Mouse (Mus musculus) forebrain, embryonic 13.5 days (tissue): ENCODE results near the gene Me3. TPM values are rescaled to one million over a fixed set of nuclear protein-coding genes. Genes with fewer than 3 reads are reported as not detected.

Experiments used
- ATAC-seq: fragments of 200-750 bp; cut with Nextera tagmentation; 2 replicates; pipeline ENCODE4 v1.8.0; 2017
- H3K27ac ChIP-seq: fragments of 300-500 bp; sonication (generic); 2 replicates; pipeline ENCODE4 v1.5.1; 2015; ENCODE audit warnings: inconsistent platforms, mild to moderate bottlenecking, moderate library complexity
- H3K27me3 ChIP-seq: fragments of 300-500 bp; sonication (generic); 2 replicates; pipeline ENCODE4 v1.6.1; 2015; ENCODE audit warnings: mild to moderate bottlenecking, inconsistent platforms
- H3K36me3 ChIP-seq: fragments of 300-500 bp; sonication (generic); 2 replicates; pipeline ENCODE4 v1.6.1; 2015; ENCODE audit warnings: mild to moderate bottlenecking, inconsistent platforms; ENCODE audit not compliant: poor library complexity, severe bottlenecking
- H3K4me1 ChIP-seq: fragments of 300-500 bp; sonication (generic); 2 replicates; pipeline ENCODE4 v1.6.1; 2015; ENCODE audit warnings: inconsistent platforms
- H3K4me2 ChIP-seq: fragments of 300-500 bp; sonication (generic); 2 replicates; pipeline ENCODE4 v1.6.1; 2015; ENCODE audit warnings: inconsistent platforms, mild to moderate bottlenecking, moderate library complexity
- H3K4me3 ChIP-seq: fragments of 300-500 bp; sonication (generic); 2 replicates; pipeline ENCODE4 v1.5.1; 2015; ENCODE audit warnings: mild to moderate bottlenecking, inconsistent platforms
- H3K9ac ChIP-seq: fragments of 300-500 bp; sonication (generic); 2 replicates; pipeline ENCODE4 v1.6.1; 2015; ENCODE audit warnings: mild to moderate bottlenecking, inconsistent platforms
- H3K9me3 ChIP-seq: fragments of 300-500 bp; sonication (generic); replicated peaks from 2 replicates; pipeline ENCODE4 v1.6.1; 2016; ENCODE audit warnings: inconsistent platforms
- WGBS: fragments of 180-500 bp; shearing (Covaris S2); methylation state at CpG from one replicate; pipeline ENCODE4 v1.1.7; 2015; 5-methylcytosine and 5-hydroxymethylcytosine counted together
- polyA plus RNA-seq: library from polyadenylated mRNA; unstranded; fragments of >200 nt; fragmentation: Nextera tagmentation; extraction: Ambion mirVana; gene quantifications from 2 replicates; pipeline ENCODE4 v1.2.1, GENCODE M21; 2015

Me3 gene
- polyA plus RNA-seq, 1 experiment from 2014 or later: 1.6 TPM

- H3K9me3 ChIP-seq: no peaks in the 10 kb centered on the region
- no peaks in the 10 kb centered on the region for H3K36me3 ChIP-seq
- no peak overlapping the region for H3K4me2 ChIP-seq
- no peak overlapping the region for H3K4me3 ChIP-seq
- WGBS: 53% methylated on average over 4 of the region's 4 CpGs
- no peak overlapping the region for H3K27ac ChIP-seq
- H3K4me1 ChIP-seq: peaks cover 20% of the 10 kb centered on the region; the same call in 1 of the 2 replicates
- ATAC-seq: no peak
- peaks cover 5% of the 10 kb centered on the region; the same call in 1 of the 2 replicates for H3K27me3 ChIP-seq
- H3K9ac ChIP-seq: no peak overlapping the region
Measured at GRCm38 (mm10) chr7:89629006-89629405, 3.2 kb upstream of the Me3 start.

- Histone ChIP-seq H3K4me1 (peaks cover 20% of the 10 kb centered on the region; the same call in 1 of the 2 replicates), H3K9ac (no peak overlapping the region), H3K27me3 (peaks cover 5% of the 10 kb centered on the region; the same call in 1 of the 2 replicates), H3K4me2 (no peak overlapping the region), H3K4me3 (no peak overlapping the region), H3K36me3 (no peaks in the 10 kb centered on the region), H3K9me3 (no peaks in the 10 kb centered on the region), H3K27ac (no peak overlapping the region)
- 65% methylated on average over 3 of the region's 3 CpGs for WGBS
- no peak for ATAC-seq
Measured at GRCm38 (mm10) chr7:89629914-89630313, 2.3 kb upstream of the Me3 start.

- Histone ChIP-seq H3K9me3 (no peaks in the 10 kb centered on the region), H3K4me3 (no peak overlapping the region), H3K36me3 (no peaks in the 10 kb centered on the region), H3K27me3 (peaks cover 5% of the 10 kb centered on the region; the same call in 1 of the 2 replicates), H3K27ac (no peak overlapping the region), H3K9ac (no peak overlapping the region), H3K4me2 (no peak overlapping the region), H3K4me1 (peaks cover 20% of the 10 kb centered on the region; the same call in 1 of the 2 replicates)
- WGBS: 91% methylated on average over 3 of the region's 3 CpGs
- ATAC-seq: no peak
Measured at GRCm38 (mm10) chr7:89630796-89631195, 1.4 kb upstream of the Me3 start.

DNA sequence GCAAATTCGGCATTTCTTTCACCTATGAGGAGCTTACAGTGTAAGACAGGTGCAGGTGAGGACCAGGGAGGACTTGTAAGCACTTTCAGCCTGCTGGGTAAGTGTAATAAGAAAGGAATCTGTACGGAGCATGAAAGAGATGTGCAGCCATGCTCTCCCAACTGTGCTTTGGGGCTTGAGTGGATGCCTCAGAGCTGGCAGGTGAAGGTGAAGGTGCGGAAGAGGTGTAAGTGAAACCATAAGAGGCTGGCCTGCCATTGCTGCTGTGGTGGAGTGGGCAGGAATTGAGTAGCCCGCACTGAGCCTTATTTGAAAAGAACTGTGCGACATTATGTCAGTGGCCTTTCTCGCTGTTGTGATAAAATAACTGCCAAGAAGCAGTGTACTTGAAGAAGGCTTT is 8.3 kb downstream of the Me3 start:
- Histone ChIP-seq H3K4me1 (no peaks in the 10 kb centered on the region), H3K9ac (no peak overlapping the region), H3K27me3 (no peaks in the 10 kb centered on the region), H3K4me3 (no peak overlapping the region), H3K9me3 (no peaks in the 10 kb centered on the region), H3K4me2 (no peak overlapping the region), H3K36me3 (no peaks in the 10 kb centered on the region), H3K27ac (no peak overlapping the region)
- 87% methylated on average over 6 of the region's 6 CpGs for WGBS
- no peak for ATAC-seq

GRCm38 (mm10) chr7:89640944-89641661 is 8.9 kb downstream of the Me3 start:
- Histone ChIP-seq H3K4me1 (no peaks in the 10 kb centered on the region), H3K36me3 (no peaks in the 10 kb centered on the region), H3K27ac (no peak overlapping the region), H3K4me3 (no peak overlapping the region), H3K9me3 (no peaks in the 10 kb centered on the region), H3K4me2 (no peak overlapping the region), H3K9ac (no peak overlapping the region), H3K27me3 (no peaks in the 10 kb centered on the region)
- no peak for ATAC-seq
- 85% methylated on average over 8 of the region's 8 CpGs for WGBS

DNA sequence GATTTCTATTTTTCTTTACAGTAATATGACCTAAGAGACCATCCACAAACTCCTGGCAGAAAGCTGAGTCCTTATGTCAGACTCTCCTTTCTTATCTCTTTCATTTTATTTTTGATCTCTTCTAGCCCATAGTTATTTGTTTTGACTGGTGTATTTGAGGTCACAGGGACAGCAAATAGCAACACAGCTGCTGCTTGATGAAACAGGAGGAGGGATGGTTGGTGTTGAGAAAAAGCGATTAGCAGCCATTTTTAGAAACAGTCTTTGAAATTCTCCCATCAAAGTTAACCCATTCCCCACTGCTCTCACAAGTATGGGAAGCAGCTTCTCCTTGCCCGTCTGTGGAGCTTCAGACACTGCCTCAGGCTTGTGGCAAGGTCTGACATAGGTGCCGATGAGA is 12.8 kb downstream of the Me3 start:
- Histone ChIP-seq H3K9ac (no peak overlapping the region), H3K4me1 (no peaks in the 10 kb centered on the region), H3K27ac (no peak overlapping the region), H3K4me2 (no peak overlapping the region), H3K9me3 (no peaks in the 10 kb centered on the region), H3K4me3 (no peak overlapping the region), H3K27me3 (no peaks in the 10 kb centered on the region), H3K36me3 (no peaks in the 10 kb centered on the region)
- no peak for ATAC-seq
- 72% methylated on average over 3 of the region's 3 CpGs for WGBS

GRCm38 (mm10) chr7:89647864-89648263 is 15.7 kb downstream of the Me3 start:
- Histone ChIP-seq H3K9me3 (no peaks in the 10 kb centered on the region), H3K9ac (no peak overlapping the region), H3K27me3 (no peaks in the 10 kb centered on the region), H3K4me3 (no peak overlapping the region), H3K36me3 (no peaks in the 10 kb centered on the region), H3K4me2 (no peak overlapping the region), H3K27ac (no peak overlapping the region), H3K4me1 (no peaks in the 10 kb centered on the region)
- no peak for ATAC-seq

DNA sequence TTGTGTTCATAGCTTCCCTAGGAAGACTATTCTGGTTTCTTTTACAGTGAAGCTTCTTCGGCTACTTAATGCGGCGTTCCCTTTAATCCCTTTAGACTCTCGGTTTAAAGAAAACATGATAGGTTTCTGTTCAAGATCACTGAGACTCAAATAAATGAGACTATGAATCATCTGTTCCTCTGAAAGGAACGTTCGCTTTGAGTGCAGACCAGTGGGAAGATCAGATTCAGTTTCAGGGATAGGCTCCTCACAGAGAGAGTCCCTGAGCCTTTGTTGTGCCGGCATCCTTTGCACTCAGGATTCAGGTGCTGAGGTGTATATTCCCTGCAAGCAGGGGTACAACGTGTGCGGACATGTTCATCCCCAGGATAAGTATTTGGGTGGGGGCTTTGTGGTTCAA is 25.0 kb downstream of the Me3 start:
- H3K4me1 ChIP-seq: no peaks in the 10 kb centered on the region
- H3K36me3 ChIP-seq: no peaks in the 10 kb centered on the region
- H3K27me3 ChIP-seq: no peaks in the 10 kb centered on the region
- no peak overlapping the region for H3K9ac ChIP-seq
- H3K4me3 ChIP-seq: no peak overlapping the region
- ATAC-seq: no peak
- H3K27ac ChIP-seq: no peak overlapping the region
- H3K9me3 ChIP-seq: no peaks in the 10 kb centered on the region
- 76% methylated on average over 9 of the region's 9 CpGs for WGBS
- H3K4me2 ChIP-seq: no peak overlapping the region

GRCm38 (mm10) chr7:89657692-89658212 is 25.6 kb downstream of the Me3 start:
- H3K4me3 ChIP-seq: no peak overlapping the region
- no peaks in the 10 kb centered on the region for H3K36me3 ChIP-seq
- H3K4me1 ChIP-seq: no peaks in the 10 kb centered on the region
- H3K9ac ChIP-seq: no peak overlapping the region
- H3K4me2 ChIP-seq: no peak overlapping the region
- WGBS: 38% methylated on average over 7 of the region's 7 CpGs
- H3K27me3 ChIP-seq: no peaks in the 10 kb centered on the region
- H3K27ac ChIP-seq: no peak overlapping the region
- no peak for ATAC-seq
- no peaks in the 10 kb centered on the region for H3K9me3 ChIP-seq

GRCm38 (mm10) chr7:89664197-89664596 is 32.0 kb downstream of the Me3 start:
- no peak for ATAC-seq
- H3K27ac ChIP-seq: no peak overlapping the region
- no peaks in the 10 kb centered on the region for H3K27me3 ChIP-seq
- no peak overlapping the region for H3K9ac ChIP-seq
- H3K4me2 ChIP-seq: no peak overlapping the region
- H3K36me3 ChIP-seq: no peaks in the 10 kb centered on the region
- no peaks in the 10 kb centered on the region for H3K4me1 ChIP-seq
- WGBS: 86% methylated on average over 5 of the region's 5 CpGs
- no peak overlapping the region for H3K4me3 ChIP-seq
- no peaks in the 10 kb centered on the region for H3K9me3 ChIP-seq

DNA sequence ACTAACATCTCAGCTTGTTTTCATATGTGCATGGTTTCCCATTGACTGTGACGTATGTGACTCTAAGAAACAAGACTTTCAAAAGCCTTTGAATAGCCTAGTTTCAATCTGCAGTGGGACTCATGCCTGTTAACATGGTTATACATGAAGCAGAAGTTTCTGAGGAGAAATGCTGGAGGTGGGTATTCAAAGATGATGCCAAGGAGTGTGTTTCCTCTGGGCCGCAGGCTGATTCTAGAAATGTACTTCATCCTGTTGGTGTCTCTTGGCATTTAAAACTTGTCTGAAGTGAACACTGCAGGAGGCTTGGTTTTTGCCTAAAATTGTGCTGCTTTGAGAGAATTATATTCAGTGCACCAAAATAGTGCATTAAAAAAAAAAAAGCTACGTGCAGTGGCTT is 34.2 kb downstream of the Me3 start:
- no peaks in the 10 kb centered on the region for H3K4me1 ChIP-seq
- no peak overlapping the region for H3K9ac ChIP-seq
- H3K36me3 ChIP-seq: no peaks in the 10 kb centered on the region
- H3K27me3 ChIP-seq: no peaks in the 10 kb centered on the region
- H3K27ac ChIP-seq: no peak overlapping the region
- ATAC-seq: no peak
- no peak overlapping the region for H3K4me3 ChIP-seq
- H3K4me2 ChIP-seq: no peak overlapping the region
- whole genome bisulfite sequencing: 85% methylated on average over 3 of the region's 3 CpGs
- H3K9me3 ChIP-seq: no peaks in the 10 kb centered on the region

DNA sequence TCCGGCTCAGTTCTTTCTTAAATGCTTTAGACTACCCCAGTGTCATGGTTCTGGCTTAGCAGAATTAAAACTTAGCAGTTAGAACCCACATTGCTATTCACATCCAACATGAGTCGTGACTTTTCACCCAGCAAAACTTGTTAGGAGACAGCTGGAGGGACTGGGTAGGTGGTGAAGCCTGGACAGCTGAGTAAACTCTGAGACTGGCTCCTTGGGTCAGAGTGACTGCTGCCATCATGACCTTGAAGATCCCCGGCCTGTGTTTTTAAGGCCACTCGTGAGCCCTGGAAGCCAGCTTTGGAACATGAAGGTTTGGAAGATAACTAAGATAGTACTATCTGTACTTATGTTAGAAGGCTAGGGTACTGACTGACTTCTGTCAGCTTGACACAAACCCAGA is 35.4 kb downstream of the Me3 start:
- no peak overlapping the region for H3K4me3 ChIP-seq
- H3K9ac ChIP-seq: no peak overlapping the region
- no peaks in the 10 kb centered on the region for H3K4me1 ChIP-seq
- ATAC-seq: no peak
- H3K27ac ChIP-seq: no peak overlapping the region
- no peaks in the 10 kb centered on the region for H3K36me3 ChIP-seq
- H3K27me3 ChIP-seq: no peaks in the 10 kb centered on the region
- 93% methylated on average over 4 of the region's 4 CpGs for WGBS
- no peak overlapping the region for H3K4me2 ChIP-seq
- H3K9me3 ChIP-seq: no peaks in the 10 kb centered on the region

GRCm38 (mm10) chr7:89669461-89669860 is 37.3 kb downstream of the Me3 start:
- Histone ChIP-seq H3K4me3 (no peak overlapping the region), H3K4me1 (no peaks in the 10 kb centered on the region), H3K27ac (no peak overlapping the region), H3K9me3 (no peaks in the 10 kb centered on the region), H3K9ac (no peak overlapping the region), H3K4me2 (no peak overlapping the region), H3K36me3 (no peaks in the 10 kb centered on the region), H3K27me3 (no peaks in the 10 kb centered on the region)
- WGBS: 48% methylated on average over 6 of the region's 6 CpGs
- no peak for ATAC-seq
